Mouse (Mus musculus): ENCODE data around the gene Irf2bpl. TPM values are rescaled to one million over a fixed set of nuclear protein-coding genes. Genes with fewer than 3 reads are reported as not detected.

The Irf2bpl gene
- polyA plus RNA-seq, 1 experiment from 2014 or later: 16.4 TPM

GRCm38 (mm10) chr12:86867271-86868223 lies 17.1 kb downstream of the Irf2bpl start:
- H3K4me2 ChIP-seq (ENCODE audit: low read depth, low read length): no peak overlapping the region
- no peaks in the 10 kb centered on the region for H3K4me1 ChIP-seq (ENCODE audit: control insufficient read depth, insufficient read depth, low read length)
- H3K27ac ChIP-seq (replicated peaks; ENCODE audit: low read depth, low read length): no peak overlapping the region; the same call in 1 of the 2 replicates
- H3K9me3 ChIP-seq (replicated peaks; ENCODE audit: control insufficient read depth, low read length): no peaks in the 10 kb centered on the region
- H3K4me3 ChIP-seq (ENCODE audit: low read depth, low read length): no peak overlapping the region
- no peak overlapping the region for H3K9ac ChIP-seq (replicated peaks; ENCODE audit: low read length)
- DNase-seq (ENCODE audit: low spot score) (peak; percentile 65), ATAC-seq (replicated peaks; ENCODE audit: insufficient number of reproducible peaks, low FRiP score, low TSS enrichment, low read depth) (peak; percentile 53; the same call in 1 of the 2 replicates)
- H3K27me3 ChIP-seq (ENCODE audit: control insufficient read depth, insufficient read depth, low read length): no peaks in the 10 kb centered on the region
- WGBS: 40% methylated on average over 14 of the region's 14 CpGs
- no peaks in the 10 kb centered on the region for H3K36me3 ChIP-seq (replicated peaks; ENCODE audit: control insufficient read depth, insufficient read depth, low read depth, low read length)

DNA sequence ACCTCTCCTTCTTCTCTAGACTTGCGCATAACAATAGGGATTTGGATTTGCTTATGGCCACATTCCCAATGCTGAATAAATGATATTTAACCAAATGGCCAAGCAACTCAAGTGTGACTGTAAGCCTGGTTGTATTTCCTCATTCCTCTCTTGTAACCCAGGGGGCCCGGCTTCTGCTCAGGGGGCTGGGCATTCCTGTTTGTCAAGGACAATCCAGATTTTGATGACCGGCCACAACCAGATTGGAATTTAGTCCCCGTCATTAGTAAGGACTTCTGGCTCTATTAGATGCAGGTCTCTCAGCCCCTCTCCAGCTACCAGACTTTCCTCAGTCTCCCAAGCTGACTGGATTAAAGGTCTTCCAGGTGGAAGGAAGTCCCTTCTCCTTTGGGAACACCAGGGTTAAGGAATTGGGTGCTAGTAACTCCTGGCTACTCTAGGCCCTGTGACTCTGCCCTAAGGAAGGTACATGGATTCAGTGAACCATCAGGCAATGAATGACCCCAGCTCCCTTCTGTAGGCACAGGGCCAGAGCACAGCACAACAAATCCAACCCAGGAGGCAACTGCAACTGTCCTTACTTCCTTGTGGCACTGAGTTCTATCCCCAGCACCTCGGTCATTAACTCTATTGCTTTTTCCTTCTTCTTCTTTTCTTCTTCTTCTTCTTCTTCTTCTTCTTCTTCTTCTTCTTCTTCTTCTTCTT lies 20.1 kb downstream of the Irf2bpl start:
- H3K4me2 ChIP-seq (ENCODE audit: low read depth, low read length): no peak overlapping the region
- H3K9ac ChIP-seq (replicated peaks; ENCODE audit: low read length): no peak overlapping the region
- H3K4me3 ChIP-seq (ENCODE audit: low read depth, low read length): no peak overlapping the region
- no peak overlapping the region for H3K27ac ChIP-seq (replicated peaks; ENCODE audit: low read depth, low read length)
- no peaks in the 10 kb centered on the region for H3K9me3 ChIP-seq (replicated peaks; ENCODE audit: control insufficient read depth, low read length)
- WGBS: 90% methylated on average over 5 of the region's 5 CpGs
- H3K4me1 ChIP-seq (ENCODE audit: control insufficient read depth, insufficient read depth, low read length): no peaks in the 10 kb centered on the region
- no peak for ATAC-seq (replicated peaks; ENCODE audit: insufficient number of reproducible peaks, low FRiP score, low TSS enrichment, low read depth)
- no peaks in the 10 kb centered on the region for H3K27me3 ChIP-seq (ENCODE audit: control insufficient read depth, insufficient read depth, low read length)
- no peak for DNase-seq (ENCODE audit: low spot score)
- no peaks in the 10 kb centered on the region for H3K36me3 ChIP-seq (replicated peaks; ENCODE audit: control insufficient read depth, insufficient read depth, low read depth, low read length)

DNA sequence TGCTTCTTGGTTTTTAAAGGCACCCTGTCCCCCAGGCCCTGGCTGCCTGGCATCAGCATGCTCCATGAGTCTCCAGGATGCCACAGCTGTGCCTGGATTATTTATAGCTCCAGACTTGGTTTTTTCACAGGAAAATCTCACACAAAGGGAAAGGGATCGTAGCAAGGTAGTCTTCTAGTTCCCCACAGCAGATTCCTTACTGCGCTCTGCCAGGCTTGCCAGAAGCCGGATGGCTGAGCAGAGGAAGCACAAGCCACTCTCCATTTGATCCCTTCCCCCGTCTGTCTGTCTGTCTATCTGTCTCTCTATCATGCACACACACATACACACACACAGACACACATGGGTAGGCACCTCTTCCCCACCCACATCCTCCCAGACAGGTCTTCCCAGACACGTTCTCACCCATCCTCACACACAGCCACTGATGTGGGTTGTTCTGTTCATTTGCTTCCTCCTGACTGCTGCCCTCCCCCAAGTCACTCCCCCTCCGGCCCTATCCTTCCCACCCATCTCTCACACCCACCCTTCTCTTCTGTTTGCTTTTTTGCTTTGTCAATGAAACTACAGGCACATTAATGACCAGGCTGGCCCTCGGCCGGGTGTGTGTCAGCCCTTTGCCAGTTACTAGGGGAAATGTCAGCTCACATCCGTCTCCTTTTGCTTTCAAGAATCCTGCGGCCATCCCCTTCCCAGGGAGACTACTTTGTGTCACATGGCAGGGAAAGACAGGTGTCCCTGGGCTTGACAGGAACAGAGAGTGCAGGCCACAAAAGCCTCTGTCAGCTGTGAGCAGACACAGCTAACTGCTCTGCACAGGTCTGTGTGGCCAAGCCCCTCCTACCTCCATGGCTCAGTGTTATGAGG lies 24.4 kb downstream of the Irf2bpl start:
- Histone ChIP-seq H3K4me3 (ENCODE audit: low read depth, low read length) (no peak overlapping the region), H3K9ac (replicated peaks; ENCODE audit: low read length) (no peak overlapping the region), H3K36me3 (replicated peaks; ENCODE audit: control insufficient read depth, insufficient read depth, low read depth, low read length) (no peaks in the 10 kb centered on the region), H3K27me3 (ENCODE audit: control insufficient read depth, insufficient read depth, low read length) (no peaks in the 10 kb centered on the region), H3K4me1 (ENCODE audit: control insufficient read depth, insufficient read depth, low read length) (peaks cover 3% of the 10 kb centered on the region), H3K27ac (replicated peaks; ENCODE audit: low read depth, low read length) (no peak overlapping the region), H3K9me3 (replicated peaks; ENCODE audit: control insufficient read depth, low read length) (no peaks in the 10 kb centered on the region), H3K4me2 (ENCODE audit: low read depth, low read length) (no peak overlapping the region)
- DNase-seq (ENCODE audit: low spot score): no peak
- ATAC-seq (replicated peaks; ENCODE audit: insufficient number of reproducible peaks, low FRiP score, low TSS enrichment, low read depth): no peak
- WGBS: 63% methylated on average over 10 of the region's 10 CpGs

DNA sequence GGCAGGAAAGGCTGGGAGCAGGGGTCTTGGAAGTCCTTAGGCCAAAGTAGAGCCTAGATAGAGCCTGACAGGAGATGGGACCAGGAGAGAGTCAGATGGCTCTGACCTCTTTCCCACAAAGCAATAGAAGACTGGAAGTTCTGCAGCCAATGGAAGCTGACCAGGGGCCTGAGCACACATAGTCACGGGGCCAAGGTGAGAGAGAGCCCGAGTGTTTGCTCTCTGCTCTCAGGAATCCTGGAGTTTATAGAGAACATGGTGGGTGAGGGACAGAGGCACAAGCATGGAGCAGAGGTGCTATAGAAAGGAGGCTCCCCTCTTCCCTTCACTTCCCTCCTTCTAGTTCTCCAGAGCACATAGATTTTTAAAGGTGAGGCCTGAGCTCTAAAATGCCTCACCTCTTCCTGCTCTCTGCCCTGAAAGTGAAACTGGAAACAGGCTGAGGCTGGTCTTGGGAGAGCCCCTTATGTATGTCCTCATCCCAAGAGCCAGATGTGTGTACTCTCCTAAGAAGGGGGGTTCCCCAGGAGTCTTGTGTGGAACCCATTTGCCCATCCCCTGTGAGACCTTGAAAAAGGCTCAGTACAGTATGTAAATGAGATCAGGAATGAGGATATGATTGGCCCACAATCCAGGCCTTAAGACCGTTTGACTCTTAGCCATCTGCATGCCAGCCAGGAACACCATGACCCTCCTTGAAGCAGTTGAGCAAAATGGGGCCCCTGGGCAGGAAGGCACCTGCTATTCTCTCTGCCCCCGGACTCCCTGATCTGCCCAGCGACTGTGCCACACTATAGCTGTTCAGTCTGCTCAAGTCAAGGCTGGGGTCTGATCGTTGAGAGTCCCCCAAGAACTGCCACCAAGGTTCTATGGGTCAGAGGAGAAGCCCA lies 25.4 kb downstream of the Irf2bpl start:
- ATAC-seq (replicated peaks; ENCODE audit: insufficient number of reproducible peaks, low FRiP score, low TSS enrichment, low read depth) (no peak), DNase-seq (ENCODE audit: low spot score) (no peak)
- Histone ChIP-seq H3K9me3 (replicated peaks; ENCODE audit: control insufficient read depth, low read length) (no peaks in the 10 kb centered on the region), H3K4me2 (ENCODE audit: low read depth, low read length) (no peak overlapping the region; the same call in 1 of the 2 replicates), H3K27me3 (ENCODE audit: control insufficient read depth, insufficient read depth, low read length) (no peaks in the 10 kb centered on the region), H3K9ac (replicated peaks; ENCODE audit: low read length) (no peak overlapping the region), H3K4me1 (ENCODE audit: control insufficient read depth, insufficient read depth, low read length) (peaks cover 3% of the 10 kb centered on the region), H3K4me3 (ENCODE audit: low read depth, low read length) (no peak overlapping the region), H3K27ac (replicated peaks; ENCODE audit: low read depth, low read length) (no peak overlapping the region), H3K36me3 (replicated peaks; ENCODE audit: control insufficient read depth, insufficient read depth, low read depth, low read length) (no peaks in the 10 kb centered on the region)
- 73% methylated on average over 6 of the region's 6 CpGs for WGBS

- WGBS: 95% methylated on average over 4 of the region's 4 CpGs
- Histone ChIP-seq H3K27ac (replicated peaks; ENCODE audit: low read depth, low read length) (no peak overlapping the region), H3K4me2 (ENCODE audit: low read depth, low read length) (no peak overlapping the region), H3K4me1 (ENCODE audit: control insufficient read depth, insufficient read depth, low read length) (peaks cover 3% of the 10 kb centered on the region), H3K4me3 (ENCODE audit: low read depth, low read length) (no peak overlapping the region), H3K36me3 (replicated peaks; ENCODE audit: control insufficient read depth, insufficient read depth, low read depth, low read length) (no peaks in the 10 kb centered on the region), H3K9me3 (replicated peaks; ENCODE audit: control insufficient read depth, low read length) (no peaks in the 10 kb centered on the region), H3K27me3 (ENCODE audit: control insufficient read depth, insufficient read depth, low read length) (no peaks in the 10 kb centered on the region), H3K9ac (replicated peaks; ENCODE audit: low read length) (no peak overlapping the region)
- DNase-seq (ENCODE audit: low spot score): no peak
- no peak for ATAC-seq (replicated peaks; ENCODE audit: insufficient number of reproducible peaks, low FRiP score, low TSS enrichment, low read depth)
Observed at GRCm38 (mm10) chr12:86858498-86858897, 26.1 kb downstream of the Irf2bpl start.

DNA sequence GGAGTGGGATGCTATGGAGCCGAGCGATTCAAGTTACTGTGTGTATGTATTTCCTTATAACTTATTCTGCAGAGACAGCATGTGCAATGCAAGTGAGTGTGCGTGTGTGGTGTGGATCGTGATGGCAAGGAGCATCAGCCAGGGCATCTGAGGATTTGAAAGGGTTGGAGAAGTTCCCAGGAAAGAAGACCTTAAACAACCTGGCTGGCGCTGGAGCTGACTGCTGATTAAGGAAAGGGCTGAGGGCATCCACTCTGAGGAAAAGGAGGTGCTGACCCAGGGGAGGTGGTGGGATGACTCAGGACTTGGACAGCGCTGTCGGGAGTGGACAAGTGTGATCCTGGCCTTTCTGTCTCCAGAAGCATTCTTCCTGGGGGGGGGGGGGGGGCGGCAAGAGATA lies 27.3 kb downstream of the Irf2bpl start:
- Histone ChIP-seq H3K36me3 (replicated peaks; ENCODE audit: control insufficient read depth, insufficient read depth, low read depth, low read length) (no peaks in the 10 kb centered on the region), H3K4me1 (ENCODE audit: control insufficient read depth, insufficient read depth, low read length) (peaks cover 3% of the 10 kb centered on the region), H3K4me2 (ENCODE audit: low read depth, low read length) (no peak overlapping the region), H3K27ac (replicated peaks; ENCODE audit: low read depth, low read length) (no peak overlapping the region), H3K27me3 (ENCODE audit: control insufficient read depth, insufficient read depth, low read length) (no peaks in the 10 kb centered on the region), H3K9ac (replicated peaks; ENCODE audit: low read length) (no peak overlapping the region), H3K9me3 (replicated peaks; ENCODE audit: control insufficient read depth, low read length) (no peaks in the 10 kb centered on the region), H3K4me3 (ENCODE audit: low read depth, low read length) (no peak overlapping the region)
- ATAC-seq (replicated peaks; ENCODE audit: insufficient number of reproducible peaks, low FRiP score, low TSS enrichment, low read depth) (no peak), DNase-seq (ENCODE audit: low spot score) (no peak)
- WGBS: 82% methylated on average over 8 of the region's 8 CpGs

GRCm38 (mm10) chr12:86855670-86856069 lies 28.9 kb downstream of the Irf2bpl start:
- WGBS: 12% methylated on average over 11 of the region's 11 CpGs

More at GRCm38 (mm10) chr12:86855670-86856069, 28.9 kb downstream of the Irf2bpl start:
- peak overlapping the region; percentile 11 for H3K4me2 ChIP-seq (ENCODE audit: low read depth, low read length)
- H3K27me3 ChIP-seq (ENCODE audit: control insufficient read depth, insufficient read depth, low read length): no peaks in the 10 kb centered on the region
- DNase-seq (ENCODE audit: low spot score): peak; percentile 84
- H3K9ac ChIP-seq (replicated peaks; ENCODE audit: low read length): no peak overlapping the region
- peaks cover 3% of the 10 kb centered on the region for H3K4me1 ChIP-seq (ENCODE audit: control insufficient read depth, insufficient read depth, low read length)
- no peaks in the 10 kb centered on the region for H3K9me3 ChIP-seq (replicated peaks; ENCODE audit: control insufficient read depth, low read length)
- H3K36me3 ChIP-seq (replicated peaks; ENCODE audit: control insufficient read depth, insufficient read depth, low read depth, low read length): no peaks in the 10 kb centered on the region
- peak; percentile 83 for ATAC-seq (replicated peaks; ENCODE audit: insufficient number of reproducible peaks, low FRiP score, low TSS enrichment, low read depth)
- no peak overlapping the region for H3K4me3 ChIP-seq (ENCODE audit: low read depth, low read length)
- H3K27ac ChIP-seq (replicated peaks; ENCODE audit: low read depth, low read length): peak overlapping the region; percentile 16; the same call in 1 of the 2 replicates

Measured in embryonic facial prominence, embryonic 11.5 days (tissue).